Mouse (Mus musculus) intestine, embryonic 15.5 days (tissue): Measurements from ENCODE around the gene Sbds. TPM values are rescaled to one million over a fixed set of nuclear protein-coding genes. Genes with fewer than 3 reads are reported as not detected.

Experiments used
- ATAC-seq: fragments of 200-750 bp; cut with Nextera tagmentation; 2 replicates; pipeline ENCODE4 v1.8.0; 2017; ENCODE audit warnings: moderate TSS enrichment, moderate library complexity
- H3K27ac ChIP-seq: fragments of 300-500 bp; sonication (generic); 2 replicates; pipeline ENCODE4 v1.5.1; 2015; ENCODE audit warnings: mild to moderate bottlenecking, inconsistent platforms
- H3K27me3 ChIP-seq: fragments of 300-500 bp; sonication (generic); replicated peaks from 2 replicates; pipeline ENCODE4 v1.6.1; 2015; ENCODE audit warnings: inconsistent platforms
- H3K36me3 ChIP-seq: fragments of 300-500 bp; sonication (generic); 2 replicates; pipeline ENCODE4 v1.6.1; 2015; ENCODE audit warnings: inconsistent platforms
- H3K4me1 ChIP-seq: fragments of 300-500 bp; sonication (generic); replicated peaks from 2 replicates; pipeline ENCODE4 v1.6.1; 2015; ENCODE audit warnings: inconsistent platforms
- H3K4me2 ChIP-seq: fragments of 300-500 bp; sonication (generic); replicated peaks from 2 replicates; pipeline ENCODE4 v1.6.1; 2015; ENCODE audit warnings: mild to moderate bottlenecking, inconsistent platforms
- H3K4me3 ChIP-seq: fragments of 300-500 bp; sonication (generic); replicated peaks from 2 replicates; pipeline ENCODE4 v1.5.1; 2015; ENCODE audit warnings: inconsistent platforms
- H3K9ac ChIP-seq: fragments of 300-500 bp; sonication (generic); 2 replicates; pipeline ENCODE4 v1.6.1; 2015; ENCODE audit warnings: inconsistent platforms
- H3K9me3 ChIP-seq: fragments of 300-500 bp; sonication (generic); 2 replicates; pipeline ENCODE4 v1.6.1; 2016; ENCODE audit warnings: inconsistent platforms
- WGBS: fragments of 180-500 bp; shearing (Covaris S2); methylation state at CpG from one replicate; pipeline ENCODE4 v1.1.7; 2015; 5-methylcytosine and 5-hydroxymethylcytosine counted together
- polyA plus RNA-seq: library from polyadenylated mRNA; unstranded; fragments of >200 nt; fragmentation: Nextera tagmentation; extraction: Ambion mirVana; gene quantifications from 2 replicates; pipeline ENCODE4 v1.2.1, GENCODE M21; 2015

Gene Sbds
- polyA plus RNA-seq, 1 experiment from 2014 or later, result 75.9 TPM

GRCm38 (mm10) chr5:130217406-130217805 lies 37.9 kb downstream of the Sbds start:
- H3K9me3 ChIP-seq, result no peaks in the 10 kb centered on the region
- H3K4me1 ChIP-seq, result no peaks in the 10 kb centered on the region
- H3K9ac ChIP-seq, result no peak overlapping the region
- WGBS, result 94% methylated on average over 4 of the region's 4 CpGs
- no peak overlapping the region for H3K4me2 ChIP-seq
- H3K27ac ChIP-seq, result no peak overlapping the region
- ATAC-seq, result no peak
- H3K4me3 ChIP-seq, result no peak overlapping the region
- peaks cover 11% of the 10 kb centered on the region for H3K36me3 ChIP-seq
- H3K27me3 ChIP-seq, result no peaks in the 10 kb centered on the region

- Histone ChIP-seq H3K4me1 (no peaks in the 10 kb centered on the region), H3K36me3 (peaks cover 14% of the 10 kb centered on the region), H3K9me3 (no peaks in the 10 kb centered on the region), H3K27ac (no peak within 1 kb of the TSS), H3K27me3 (no peaks in the 10 kb centered on the region), H3K9ac (no peak within 1 kb of the TSS), H3K4me3 (no peak within 1 kb of the TSS), H3K4me2 (no peak within 1 kb of the TSS)
- ATAC-seq, result no peak
- WGBS, result 82% methylated on average over 7 of the region's 7 CpGs
Measured at GRCm38 (mm10) chr5:130216781-130217180, 38.5 kb downstream of the Sbds start, which contains the start of gene Tmem248. Gene Tmem248, plus strand, starts transcription at chr5:130217081.

GRCm38 (mm10) chr5:130212956-130213355 lies 42.4 kb downstream of the Sbds start:
- ATAC-seq, result no peak

GRCm38 (mm10) chr5:130207299-130207698 lies 48.0 kb downstream of the Sbds start:
- Histone ChIP-seq H3K4me1 (no peaks in the 10 kb centered on the region), H3K9me3 (no peaks in the 10 kb centered on the region), H3K27me3 (no peaks in the 10 kb centered on the region), H3K4me2 (no peak overlapping the region), H3K36me3 (peaks cover 24% of the 10 kb centered on the region), H3K4me3 (no peak overlapping the region), H3K9ac (no peak overlapping the region), H3K27ac (no peak overlapping the region)
- WGBS, result 89% methylated on average over 4 of the region's 4 CpGs
- no peak for ATAC-seq

More at GRCm38 (mm10) chr5:130212956-130213355, 42.4 kb downstream of the Sbds start:
- H3K9me3 ChIP-seq, result no peaks in the 10 kb centered on the region
- H3K27me3 ChIP-seq, result no peaks in the 10 kb centered on the region
- no peak overlapping the region for H3K4me2 ChIP-seq
- WGBS, result 85% methylated on average over 11 of the region's 11 CpGs
- peaks cover 28% of the 10 kb centered on the region for H3K36me3 ChIP-seq
- H3K4me3 ChIP-seq, result no peak overlapping the region
- no peak overlapping the region for H3K27ac ChIP-seq
- no peak overlapping the region for H3K9ac ChIP-seq
- no peaks in the 10 kb centered on the region for H3K4me1 ChIP-seq

GRCm38 (mm10) chr5:130205441-130206023 lies 49.8 kb downstream of the Sbds start:
- no peak overlapping the region for H3K4me3 ChIP-seq
- no peaks in the 10 kb centered on the region for H3K9me3 ChIP-seq
- no peaks in the 10 kb centered on the region for H3K27me3 ChIP-seq
- no peaks in the 10 kb centered on the region for H3K4me1 ChIP-seq
- H3K4me2 ChIP-seq, result no peak overlapping the region
- H3K36me3 ChIP-seq, result peaks cover 16% of the 10 kb centered on the region
- no peak overlapping the region for H3K27ac ChIP-seq
- no peak overlapping the region for H3K9ac ChIP-seq
- no peak for ATAC-seq
- WGBS, result 88% methylated on average over 3 of the region's 3 CpGs

GRCm38 (mm10) chr5:130204560-130204959 lies 50.8 kb downstream of the Sbds start:
- no peaks in the 10 kb centered on the region for H3K4me1 ChIP-seq
- H3K9ac ChIP-seq, result no peak overlapping the region
- 84% methylated on average over 6 of the region's 6 CpGs for WGBS
- no peaks in the 10 kb centered on the region for H3K9me3 ChIP-seq
- ATAC-seq, result no peak
- H3K4me3 ChIP-seq, result no peak overlapping the region
- peaks cover 7% of the 10 kb centered on the region for H3K36me3 ChIP-seq
- H3K4me2 ChIP-seq, result no peak overlapping the region
- no peaks in the 10 kb centered on the region for H3K27me3 ChIP-seq
- no peak overlapping the region for H3K27ac ChIP-seq

GRCm38 (mm10) chr5:130203948-130204347 lies 51.4 kb downstream of the Sbds start:
- Histone ChIP-seq H3K9ac (no peak overlapping the region), H3K36me3 (peaks cover 7% of the 10 kb centered on the region), H3K4me2 (no peak overlapping the region), H3K9me3 (no peaks in the 10 kb centered on the region), H3K27me3 (no peaks in the 10 kb centered on the region), H3K4me1 (no peaks in the 10 kb centered on the region), H3K4me3 (no peak overlapping the region), H3K27ac (no peak overlapping the region)
- 74% methylated on average over 4 of the region's 4 CpGs for WGBS
- 0 out of 2 replicates have a peak, but pooled peaks have one; percentile 15 for ATAC-seq

GRCm38 (mm10) chr5:130200233-130201029 lies 54.9 kb downstream of the Sbds start:
- ATAC-seq, result peak; percentile 74; the same call in 1 of the 2 replicates

GRCm38 (mm10) chr5:130197981-130198380 lies 57.3 kb downstream of the Sbds start:
- no peak overlapping the region for H3K9ac ChIP-seq
- no peaks in the 10 kb centered on the region for H3K27me3 ChIP-seq
- peaks cover 8% of the 10 kb centered on the region for H3K36me3 ChIP-seq
- H3K4me3 ChIP-seq, result no peak overlapping the region
- H3K9me3 ChIP-seq, result no peaks in the 10 kb centered on the region
- no peak overlapping the region for H3K27ac ChIP-seq
- no peak for ATAC-seq
- 91% methylated on average over 7 of the region's 7 CpGs for WGBS
- H3K4me1 ChIP-seq, result no peaks in the 10 kb centered on the region
- H3K4me2 ChIP-seq, result no peak overlapping the region

More at GRCm38 (mm10) chr5:130200233-130201029, 54.9 kb downstream of the Sbds start:
- H3K4me3 ChIP-seq, result no peak overlapping the region
- H3K4me1 ChIP-seq, result no peaks in the 10 kb centered on the region
- no peaks in the 10 kb centered on the region for H3K9me3 ChIP-seq
- H3K27ac ChIP-seq, result 0 out of 2 replicates have a peak overlapping the region, but pooled peaks have one; percentile 40
- peaks cover 11% of the 10 kb centered on the region for H3K36me3 ChIP-seq
- no peak overlapping the region for H3K4me2 ChIP-seq
- no peaks in the 10 kb centered on the region for H3K27me3 ChIP-seq
- 70% methylated on average over 10 of the region's 10 CpGs for WGBS
- H3K9ac ChIP-seq, result no peak overlapping the region

GRCm38 (mm10) chr5:130197454-130197853 lies 57.9 kb downstream of the Sbds start:
- peaks cover 8% of the 10 kb centered on the region for H3K36me3 ChIP-seq
- H3K4me1 ChIP-seq, result no peaks in the 10 kb centered on the region
- H3K27me3 ChIP-seq, result no peaks in the 10 kb centered on the region
- H3K4me3 ChIP-seq, result no peak overlapping the region
- H3K4me2 ChIP-seq, result no peak overlapping the region
- no peak overlapping the region for H3K9ac ChIP-seq
- ATAC-seq, result no peak
- H3K27ac ChIP-seq, result no peak overlapping the region
- 79% methylated on average over 3 of the region's 3 CpGs for WGBS
- no peaks in the 10 kb centered on the region for H3K9me3 ChIP-seq

- ATAC-seq, result no peak
- Histone ChIP-seq H3K9me3 (no peaks in the 10 kb centered on the region), H3K9ac (no peak overlapping the region), H3K4me1 (no peaks in the 10 kb centered on the region), H3K27me3 (no peaks in the 10 kb centered on the region), H3K36me3 (peaks cover 8% of the 10 kb centered on the region; the same call in 1 of the 2 replicates), H3K4me2 (no peak overlapping the region), H3K4me3 (no peak overlapping the region), H3K27ac (no peak overlapping the region)
- 93% methylated on average over 1 of the region's 1 CpGs for WGBS
Measured at GRCm38 (mm10) chr5:130196307-130196706, 59.0 kb downstream of the Sbds start.
